Mouse (Mus musculus): ENCODE measurements at regions not wholly inside any gene's neighbourhood (a gene's known extent, or its start where the extent isn't known, plus 50 kb on each side); places are given as distances from the start of the nearest gene placed in this dataset.

DNA sequence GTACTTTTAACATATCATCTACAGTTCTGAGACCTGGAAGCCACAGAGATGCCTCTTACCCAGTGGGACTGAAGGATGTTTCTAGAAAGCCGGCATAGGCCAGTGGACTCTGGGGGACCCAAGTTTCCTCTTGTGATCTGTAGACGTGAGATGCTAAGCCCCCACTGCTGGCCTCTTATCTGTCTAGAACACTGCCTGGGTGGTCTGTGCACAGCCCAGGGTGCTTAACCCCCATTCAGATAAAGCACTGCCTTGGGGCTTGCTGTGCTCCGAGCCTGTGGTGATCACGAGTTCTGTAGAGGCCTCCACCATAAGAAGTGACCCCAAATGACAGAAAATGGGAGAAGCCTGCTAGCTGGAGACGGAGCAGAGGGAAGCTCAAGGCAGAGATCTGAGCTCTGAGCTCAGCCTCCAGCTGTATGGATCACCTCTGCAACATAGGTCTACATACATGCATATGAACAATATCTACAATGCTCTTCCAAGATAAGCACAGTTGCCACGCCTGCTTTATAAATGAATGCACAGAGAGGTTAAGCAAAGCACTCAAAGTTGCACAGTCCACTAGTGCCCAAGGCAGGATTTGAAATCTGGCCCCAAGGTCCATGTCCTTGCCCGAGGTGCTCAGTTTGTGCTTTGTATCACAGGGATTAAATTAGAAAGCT, 137.7 kb upstream of the Ubl3 start:
- TF ChIP-seq POLR2A (IDR thresholded peaks at IDR 0.05; ENCODE audit: low read depth, low read length) (no peak), MXI1 (IDR thresholded peaks at IDR 0.05; ENCODE audit: low read depth, low read length) (no peak), NRF1 (IDR thresholded peaks at IDR 0.05; ENCODE audit: low read depth, low read length) (no peak)

All from CH12.LX (cell line).